Mouse (Mus musculus) CD4-positive helper T cell, adult 2 months (primary cell): Measurements from ENCODE around the gene Mrpl33.

Experiments used
- DNase-seq: peaks from one replicate; pipeline ENCODE4 v3.0.0-alpha.2; 2012; ENCODE audit warnings: low read depth, missing footprints, low spot score

Gene Mrpl33

DNA sequence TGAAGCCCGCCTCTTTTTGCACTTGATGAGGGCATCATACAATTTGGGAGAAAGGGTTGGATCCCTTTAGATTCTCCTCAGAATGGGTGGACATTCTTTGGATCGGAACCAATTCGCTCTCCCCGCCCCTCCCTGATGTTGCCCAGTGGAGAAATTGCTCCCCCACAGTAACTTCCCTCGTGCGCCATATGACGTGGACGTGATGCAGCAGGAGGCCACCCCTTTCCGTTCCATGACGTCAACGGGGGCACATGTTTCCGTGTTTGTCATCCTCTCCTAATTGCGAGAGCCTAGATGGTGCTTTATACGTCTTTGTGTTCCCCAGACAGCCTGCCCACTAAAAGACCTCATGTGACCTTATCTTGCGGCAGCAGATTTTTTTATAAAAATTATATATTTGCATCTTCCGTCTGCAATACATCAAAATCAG, 101.6 kb downstream of the Mrpl33 start:
- peak; percentile 99 for DNase-seq

DNA sequence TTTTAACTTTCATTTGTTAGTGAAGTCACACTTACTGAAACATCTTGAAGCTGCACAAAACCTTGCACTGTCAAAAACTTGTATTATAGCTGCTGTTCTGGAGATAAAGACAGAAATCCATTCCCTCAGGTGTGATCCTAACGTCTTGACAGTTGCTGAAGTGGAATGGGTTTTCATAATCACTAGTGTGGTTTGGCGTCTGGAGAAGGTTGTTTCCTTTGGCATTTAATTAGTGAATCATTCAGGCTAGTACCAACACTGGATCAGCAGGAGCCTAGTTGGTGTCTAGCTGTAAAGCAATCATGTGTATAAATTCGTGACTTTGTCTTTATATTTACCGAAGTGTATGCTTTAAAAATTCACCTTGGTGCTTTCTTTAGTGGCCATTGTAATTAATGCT, 102.2 kb downstream of the Mrpl33 start:
- no peak for DNase-seq

DNA sequence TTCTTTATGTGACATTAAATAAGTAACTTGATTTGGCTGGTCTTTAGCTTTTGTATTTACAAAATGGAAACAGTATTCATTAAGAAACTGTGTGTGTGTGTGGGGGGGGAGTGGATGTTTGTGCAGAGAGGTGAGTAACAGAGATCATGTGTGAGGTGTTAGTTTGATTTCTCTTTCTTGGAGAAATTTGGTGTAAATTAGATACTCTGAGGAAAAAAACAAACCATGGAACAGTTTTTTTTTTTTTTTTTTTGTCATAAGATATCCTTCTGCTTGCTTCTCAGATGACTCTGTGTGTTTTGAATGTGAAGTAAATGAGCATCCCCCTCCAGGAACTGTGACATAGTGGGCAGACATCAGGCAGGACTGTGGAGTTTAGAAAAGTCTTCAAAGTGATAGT, 102.7 kb downstream of the Mrpl33 start:
- DNase-seq = peak; percentile 21

DNA sequence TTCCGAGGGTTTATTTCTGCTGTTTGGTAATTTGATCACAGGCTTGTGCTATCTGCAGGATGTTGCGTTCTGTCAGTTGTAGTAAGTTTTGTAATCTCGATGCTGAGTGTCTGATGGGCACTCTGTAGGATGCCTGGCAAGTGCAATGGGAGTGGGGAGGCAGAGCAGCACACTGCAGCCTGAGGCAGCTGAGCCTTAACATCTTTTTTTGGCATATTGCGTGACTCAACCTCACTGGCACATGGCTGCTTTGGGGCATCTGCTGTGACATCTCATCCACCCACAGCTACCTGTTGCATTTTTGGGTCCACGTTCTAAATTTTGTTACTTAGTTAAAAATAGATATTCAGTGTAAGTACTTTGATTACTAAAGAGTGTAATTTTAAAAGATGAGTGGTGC, 108.2 kb downstream of the Mrpl33 start:
- no peak for DNase-seq

DNA sequence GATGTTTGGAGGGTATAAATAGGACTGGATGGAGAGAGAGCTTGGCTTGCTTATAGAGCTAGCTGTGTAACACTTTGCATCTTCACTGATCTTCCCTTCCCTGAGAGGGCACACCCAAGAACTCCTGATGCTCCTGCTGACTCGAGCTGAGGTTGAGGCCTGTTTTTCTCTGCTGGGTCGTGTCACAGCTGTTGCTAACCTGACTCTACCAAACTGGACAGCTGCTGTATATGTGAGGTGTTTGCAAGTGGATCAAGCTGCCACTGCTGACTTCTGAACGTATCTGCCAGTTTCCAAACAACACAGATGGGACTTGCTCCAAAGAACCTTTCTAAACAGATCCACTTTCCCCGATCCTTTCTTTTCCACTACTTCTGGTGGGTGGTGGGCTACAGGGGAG, 110.1 kb downstream of the Mrpl33 start:
- no peak for DNase-seq

DNA sequence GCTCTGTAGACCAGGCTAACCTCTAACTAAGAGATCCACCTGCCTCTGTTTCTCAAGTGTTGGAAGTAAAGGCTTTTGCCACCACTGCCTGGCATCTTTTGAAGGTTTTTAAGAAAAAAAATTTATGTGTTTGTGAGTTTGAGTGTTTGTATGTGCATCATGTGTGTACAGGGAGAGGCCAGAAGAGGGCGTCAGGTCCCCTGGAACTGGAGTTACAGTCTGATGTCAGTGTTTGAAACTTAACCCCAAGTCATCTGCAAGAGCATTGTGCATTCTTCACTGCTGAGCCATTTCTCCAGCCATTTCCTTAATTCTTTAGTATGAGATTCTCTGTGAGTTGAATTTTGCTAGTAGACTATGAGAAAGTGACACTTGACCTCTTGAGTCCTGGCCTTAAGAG, 112.7 kb downstream of the Mrpl33 start:
- DNase-seq = peak; percentile 34

DNA sequence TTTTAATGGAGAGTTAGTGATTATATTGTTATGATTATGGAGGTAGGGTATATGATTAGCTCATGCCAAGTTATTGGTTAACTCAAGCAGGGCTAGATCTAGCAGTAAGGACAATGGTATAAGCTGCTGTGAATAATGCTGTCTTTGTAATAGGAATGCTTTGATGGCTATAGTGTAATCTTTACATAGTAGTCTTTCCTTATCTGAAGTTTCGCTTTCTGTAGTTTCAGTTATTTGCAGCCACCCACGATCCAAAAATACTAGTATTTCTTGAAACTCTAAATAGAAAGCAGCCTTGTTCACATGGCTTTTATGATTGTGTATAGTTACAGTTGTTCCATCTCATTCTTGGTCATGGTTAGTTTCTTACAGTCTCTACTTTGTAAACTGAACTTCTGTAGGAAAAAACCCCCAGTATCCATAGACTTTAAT, 116.6 kb downstream of the Mrpl33 start:
- DNase-seq = no peak

DNA sequence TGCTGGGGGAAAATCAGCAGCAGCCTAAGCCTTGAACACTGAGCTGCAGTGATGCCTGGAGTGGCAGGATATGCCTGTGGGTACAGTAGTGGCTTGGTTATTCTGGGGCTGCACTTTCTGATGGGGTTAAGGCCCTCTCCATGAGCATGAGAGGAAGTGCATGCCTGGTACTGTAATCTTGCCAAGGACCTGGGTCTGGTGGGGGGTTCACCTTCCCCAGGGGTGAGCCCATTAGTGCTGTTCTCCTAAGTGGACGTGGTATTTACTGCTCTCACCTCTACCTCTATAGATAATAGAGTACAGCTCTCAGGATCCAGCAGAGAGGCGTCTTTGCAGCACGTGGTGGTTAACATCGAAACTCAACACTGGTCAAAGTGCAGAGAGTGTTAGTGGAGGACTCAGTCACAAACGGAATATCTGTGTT, 117.1 kb downstream of the Mrpl33 start:
- DNase-seq = peak; percentile 36
